Mouse (Mus musculus) liver, embryonic 16.5 days (tissue): ENCODE results near the gene Prmt9. TPM values are rescaled to one million over a fixed set of nuclear protein-coding genes. Genes with fewer than 3 reads are reported as not detected.
A peak's percentile ranks its signal among the peaks of the same experiment; 100 is the strongest.

ENCODE experiments used
- ATAC-seq: fragments of 200-750 bp; cut with Nextera tagmentation; 2 replicates; pipeline ENCODE4 v1.8.0; 2017; ENCODE audit warnings: low read depth, mild to moderate bottlenecking, moderate number of reproducible peaks, moderate library complexity
- H3K27ac ChIP-seq: fragments of 300-500 bp; sonication (generic); 2 replicates; pipeline ENCODE4 v1.5.1; 2014; ENCODE audit warnings: mild to moderate bottlenecking, low read length
- H3K27me3 ChIP-seq: fragments of 300-500 bp; sonication (generic); 2 replicates; pipeline ENCODE4 v1.6.1; 2014; ENCODE audit warnings: low read depth, low read length, mixed read lengths; ENCODE audit not compliant: control insufficient read depth, insufficient read depth
- H3K36me3 ChIP-seq: fragments of 300-500 bp; sonication (generic); 2 replicates; pipeline ENCODE4 v1.6.1; 2014; ENCODE audit warnings: mild to moderate bottlenecking; ENCODE audit not compliant: control insufficient read depth, insufficient read depth
- H3K4me1 ChIP-seq: fragments of 300-500 bp; sonication (generic); 2 replicates; pipeline ENCODE4 v1.6.1; 2014; ENCODE audit warnings: low read depth, low read length, mixed read lengths; ENCODE audit not compliant: control insufficient read depth
- H3K4me2 ChIP-seq: fragments of 300-500 bp; sonication (generic); 2 replicates; pipeline ENCODE4 v1.6.1; 2014; ENCODE audit warnings: low read depth, low read length, mixed read lengths
- H3K4me3 ChIP-seq: fragments of 300-500 bp; sonication (generic); 2 replicates; pipeline ENCODE4 v1.5.1; 2014; ENCODE audit warnings: low read depth, mild to moderate bottlenecking, low read length
- H3K9ac ChIP-seq: fragments of 300-500 bp; sonication (generic); 2 replicates; pipeline ENCODE4 v1.6.1; 2014; ENCODE audit warnings: low read depth, low read length
- H3K9me3 ChIP-seq: fragments of 300-500 bp; sonication (generic); replicated peaks from 2 replicates; pipeline ENCODE4 v1.6.1; 2016; ENCODE audit warnings: low read length; ENCODE audit not compliant: control insufficient read depth
- WGBS: fragments of 180-500 bp; shearing (Covaris S2); extraction: QIAGEN DNeasy Blood & Tissue Kit; methylation state at CpG from one replicate; pipeline ENCODE4 v1.1.7; 2014; ENCODE audit not compliant: insufficient replicate concordance; 5-methylcytosine and 5-hydroxymethylcytosine counted together
- polyA plus RNA-seq: library from polyadenylated mRNA; unstranded; fragments of >200 nt; fragmentation: Nextera tagmentation; extraction: Ambion mirVana; gene quantifications from 2 replicates; pipeline ENCODE4 v1.2.1, GENCODE M21; 2015

The Prmt9 gene
- polyA plus RNA-seq, 1 experiment from 2014 or later: 7.3 TPM

DNA sequence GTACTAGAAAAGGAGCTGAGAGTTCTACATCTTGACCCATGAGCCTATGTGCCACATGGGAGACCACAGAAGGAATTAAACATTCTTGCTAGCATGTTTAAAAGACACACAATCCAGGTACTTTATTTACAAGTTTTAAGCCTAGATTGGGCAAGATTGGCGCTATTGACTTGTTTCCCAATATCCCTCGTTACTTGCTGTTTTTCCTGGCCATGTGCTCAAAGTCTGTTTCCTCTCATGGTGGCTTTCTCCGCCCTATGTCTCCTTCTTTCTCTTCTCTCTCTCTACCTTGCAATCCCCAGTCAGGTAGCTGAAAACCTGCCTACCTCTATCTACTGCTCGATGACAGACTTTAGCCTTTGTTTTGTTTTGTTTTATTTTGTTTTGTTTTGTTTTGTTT is 3.6 kb upstream of the Prmt9 start:
- ATAC-seq: no peak
- Histone ChIP-seq H3K27me3 (no peaks in the 10 kb centered on the region), H3K4me2 (no peak overlapping the region), H3K4me3 (no peak overlapping the region), H3K36me3 (no peaks in the 10 kb centered on the region), H3K4me1 (peaks cover 4% of the 10 kb centered on the region), H3K9ac (no peak overlapping the region), H3K9me3 (no peaks in the 10 kb centered on the region), H3K27ac (no peak overlapping the region)
- 65% methylated on average over 4 of the region's 4 CpGs for WGBS

DNA sequence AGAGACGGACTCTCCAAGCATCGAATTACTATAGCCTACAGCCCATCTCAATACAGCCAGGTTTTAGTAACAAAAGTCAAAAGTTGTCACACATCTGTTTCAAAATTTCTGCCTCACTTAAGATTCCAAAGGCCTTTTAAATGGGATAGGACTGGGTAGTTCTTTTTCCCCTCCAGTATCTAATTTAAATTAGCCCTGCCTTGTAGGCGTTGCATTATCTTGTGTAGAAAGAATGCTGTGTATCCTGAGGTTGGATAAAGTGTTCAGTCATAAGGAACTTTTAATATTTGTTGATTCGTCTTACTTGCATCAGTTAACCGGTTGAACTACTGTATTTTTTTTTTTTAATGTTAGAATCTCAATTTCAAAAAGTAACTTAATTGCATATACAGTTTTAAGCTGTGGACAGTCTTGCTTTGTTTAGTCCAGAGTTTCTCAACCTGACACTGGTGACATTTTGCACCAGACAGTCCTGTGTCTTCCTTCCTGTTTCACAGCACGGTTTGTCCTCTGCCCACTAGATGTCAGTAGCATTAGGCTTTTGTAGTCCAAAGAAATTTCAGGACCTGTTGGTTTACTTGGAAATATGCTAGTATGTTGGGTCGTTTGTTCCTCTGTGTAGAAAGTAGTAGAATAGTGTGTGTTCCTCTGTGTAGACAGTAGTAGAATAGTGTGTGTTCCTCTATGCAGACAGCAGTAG is 834 bp downstream of the Prmt9 start:
- no peak for ATAC-seq
- Histone ChIP-seq H3K36me3 (peaks cover 12% of the 10 kb centered on the region), H3K4me1 (peaks cover 4% of the 10 kb centered on the region), H3K4me2 (peak overlapping the region; percentile 88), H3K4me3 (peak overlapping the region; percentile 93), H3K9ac (peak overlapping the region; percentile 93), H3K27ac (peak overlapping the region; percentile 86), H3K27me3 (no peaks in the 10 kb centered on the region), H3K9me3 (no peaks in the 10 kb centered on the region)
- WGBS: 10% methylated on average over 7 of the region's 7 CpGs

DNA sequence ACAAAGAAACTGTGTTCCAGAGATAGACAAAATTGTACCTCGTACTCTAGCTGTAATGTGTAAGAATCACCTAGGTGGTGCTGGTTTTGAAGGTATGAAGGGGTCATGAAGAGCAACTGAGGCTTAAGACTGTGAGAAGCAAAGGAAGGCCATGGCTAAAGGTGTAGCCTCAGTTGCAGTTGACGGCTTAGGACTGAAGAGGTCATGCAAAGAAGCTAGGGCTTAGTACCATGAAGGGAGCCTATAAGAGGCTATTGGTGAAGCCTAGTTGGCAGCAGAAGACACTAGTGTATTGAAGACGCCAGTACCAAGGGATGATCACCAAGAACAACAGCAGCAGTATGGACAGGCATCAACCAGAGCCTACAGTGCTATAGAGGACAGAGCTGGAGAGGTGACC is 3.3 kb downstream of the Prmt9 start:
- no peak overlapping the region for H3K27ac ChIP-seq
- H3K4me1 ChIP-seq: peaks cover 4% of the 10 kb centered on the region
- no peaks in the 10 kb centered on the region for H3K27me3 ChIP-seq
- 66% methylated on average over 3 of the region's 3 CpGs for WGBS
- H3K9ac ChIP-seq: no peak overlapping the region
- peaks cover 19% of the 10 kb centered on the region for H3K36me3 ChIP-seq
- H3K4me3 ChIP-seq: no peak overlapping the region
- no peak overlapping the region for H3K4me2 ChIP-seq
- ATAC-seq: no peak
- no peaks in the 10 kb centered on the region for H3K9me3 ChIP-seq

DNA sequence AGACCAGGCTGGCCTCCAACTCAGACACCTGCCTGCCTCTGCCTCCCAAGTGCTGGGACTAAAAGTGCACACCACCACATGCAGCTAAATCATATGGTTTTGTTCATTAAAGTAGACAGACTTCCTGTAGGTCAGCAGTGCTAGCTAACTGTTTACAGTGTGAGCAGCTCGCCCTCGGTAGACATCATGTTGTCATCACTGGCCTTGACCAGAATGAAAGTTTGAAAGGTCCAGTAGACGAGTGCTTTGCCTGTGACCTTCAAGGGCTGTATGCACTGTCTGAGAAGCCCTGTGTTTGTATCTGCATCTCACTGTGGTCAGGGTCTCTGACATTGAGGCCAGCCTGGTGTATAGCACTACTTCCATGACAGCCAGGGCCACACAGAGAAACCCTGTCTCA is 12.2 kb downstream of the Prmt9 start:
- no peaks in the 10 kb centered on the region for H3K4me1 ChIP-seq
- ATAC-seq: no peak
- H3K36me3 ChIP-seq: peaks cover 9% of the 10 kb centered on the region
- H3K27ac ChIP-seq: no peak overlapping the region
- H3K4me2 ChIP-seq: no peak overlapping the region
- no peaks in the 10 kb centered on the region for H3K27me3 ChIP-seq
- H3K9me3 ChIP-seq: no peaks in the 10 kb centered on the region
- 57% methylated on average over 3 of the region's 3 CpGs for WGBS
- H3K4me3 ChIP-seq: no peak overlapping the region
- no peak overlapping the region for H3K9ac ChIP-seq

DNA sequence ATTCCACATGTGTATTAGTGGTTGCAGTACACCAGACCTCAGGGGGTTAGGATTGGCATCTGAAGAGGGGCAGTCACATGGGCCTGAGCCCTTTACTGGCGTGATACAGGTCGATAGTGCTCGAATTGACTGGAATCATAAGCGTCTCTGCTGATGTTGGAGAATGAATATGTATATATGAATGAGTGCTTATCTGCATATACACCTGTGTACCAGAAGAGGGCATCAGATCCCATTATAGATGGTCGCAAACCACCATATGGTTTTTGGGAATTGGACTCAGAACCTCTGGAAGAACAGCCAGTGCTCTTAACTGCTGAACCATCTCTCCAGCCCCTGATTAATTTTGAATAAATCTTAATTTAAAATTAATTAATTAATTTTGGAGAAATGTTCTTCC is 25.0 kb downstream of the Prmt9 start:
- Histone ChIP-seq H3K4me1 (no peaks in the 10 kb centered on the region), H3K9me3 (no peaks in the 10 kb centered on the region), H3K9ac (no peak overlapping the region), H3K4me3 (no peak overlapping the region), H3K27ac (no peak overlapping the region), H3K27me3 (no peaks in the 10 kb centered on the region), H3K4me2 (no peak overlapping the region), H3K36me3 (peaks cover 2% of the 10 kb centered on the region; the same call in 1 of the 2 replicates)
- ATAC-seq: no peak
- WGBS: 73% methylated on average over 5 of the region's 5 CpGs

DNA sequence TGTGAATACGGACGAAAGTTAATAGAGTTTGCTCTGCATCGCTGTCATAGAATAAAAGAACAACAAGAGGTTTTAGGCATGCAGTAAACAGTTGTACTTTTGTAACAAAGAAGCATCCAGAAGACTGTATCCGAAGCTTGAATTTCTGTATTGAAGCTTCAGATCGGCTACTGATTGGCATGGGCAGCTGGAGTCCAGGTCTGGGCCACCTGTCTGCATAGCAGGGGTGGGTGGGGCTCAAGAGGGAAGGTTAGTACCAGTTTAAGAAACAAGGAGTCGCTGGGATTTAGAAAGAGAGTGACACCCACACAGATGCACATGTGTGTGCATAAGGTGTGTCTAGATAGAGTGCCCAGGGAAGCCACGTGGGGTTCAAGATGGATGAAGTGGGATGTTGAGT is 28.5 kb downstream of the Prmt9 start:
- no peak for ATAC-seq
- no peaks in the 10 kb centered on the region for H3K27me3 ChIP-seq
- H3K4me3 ChIP-seq: no peak overlapping the region
- peaks cover 5% of the 10 kb centered on the region; the same call in 1 of the 2 replicates for H3K36me3 ChIP-seq
- no peaks in the 10 kb centered on the region for H3K9me3 ChIP-seq
- no peak overlapping the region for H3K27ac ChIP-seq
- no peaks in the 10 kb centered on the region for H3K4me1 ChIP-seq
- H3K9ac ChIP-seq: no peak overlapping the region
- 78% methylated on average over 7 of the region's 7 CpGs for WGBS
- no peak overlapping the region for H3K4me2 ChIP-seq

DNA sequence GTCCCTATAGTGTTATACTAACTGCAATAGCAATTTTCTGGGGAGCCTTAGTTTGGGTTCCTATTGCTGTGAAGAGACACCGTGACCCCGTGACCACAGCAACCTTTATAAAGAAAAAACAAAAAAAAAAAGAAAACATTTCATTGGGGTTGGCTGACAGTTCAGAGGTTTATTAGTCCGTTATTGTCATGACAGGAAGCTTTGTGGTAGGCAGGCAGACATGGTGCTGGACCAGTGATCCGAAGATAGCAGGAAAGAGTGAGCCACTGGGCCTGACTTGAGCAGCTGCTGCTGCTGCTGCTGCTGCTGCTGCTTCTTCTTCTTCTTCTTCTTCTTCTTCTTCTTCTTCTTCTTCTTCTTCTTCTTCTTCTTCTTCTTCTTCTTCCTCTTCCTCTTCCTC is 35.0 kb downstream of the Prmt9 start:
- H3K27ac ChIP-seq: no peak overlapping the region
- no peak overlapping the region for H3K4me2 ChIP-seq
- H3K9ac ChIP-seq: no peak overlapping the region
- H3K27me3 ChIP-seq: no peaks in the 10 kb centered on the region
- no peaks in the 10 kb centered on the region for H3K9me3 ChIP-seq
- no peaks in the 10 kb centered on the region for H3K4me1 ChIP-seq
- 33% methylated on average over 4 of the region's 4 CpGs for WGBS
- H3K4me3 ChIP-seq: no peak overlapping the region
- ATAC-seq: no peak
- H3K36me3 ChIP-seq: peaks cover 5% of the 10 kb centered on the region; the same call in 1 of the 2 replicates

DNA sequence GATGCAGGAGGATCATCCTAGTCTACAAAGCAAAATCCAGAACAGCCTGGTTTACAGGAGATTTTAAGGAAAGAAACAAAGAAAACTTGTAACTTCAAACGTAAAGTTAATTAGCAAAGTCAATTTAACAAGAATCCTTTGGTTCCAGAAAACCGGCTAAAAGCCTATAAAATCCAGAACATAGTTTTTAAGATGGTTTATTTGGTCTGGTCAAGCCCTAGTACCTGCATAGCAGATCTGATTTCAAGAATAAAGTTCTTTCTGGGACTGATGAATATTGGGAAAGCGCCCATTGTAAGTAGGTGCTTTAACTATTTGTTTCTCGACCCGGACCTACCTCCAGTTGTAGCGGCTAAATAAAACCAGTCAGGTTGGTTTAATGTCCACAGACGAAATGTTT is 60.4 kb downstream of the Prmt9 start:
- 14% methylated on average over 7 of the region's 7 CpGs for WGBS
- no peak for ATAC-seq
- peaks cover 11% of the 10 kb centered on the region for H3K4me1 ChIP-seq

DNA sequence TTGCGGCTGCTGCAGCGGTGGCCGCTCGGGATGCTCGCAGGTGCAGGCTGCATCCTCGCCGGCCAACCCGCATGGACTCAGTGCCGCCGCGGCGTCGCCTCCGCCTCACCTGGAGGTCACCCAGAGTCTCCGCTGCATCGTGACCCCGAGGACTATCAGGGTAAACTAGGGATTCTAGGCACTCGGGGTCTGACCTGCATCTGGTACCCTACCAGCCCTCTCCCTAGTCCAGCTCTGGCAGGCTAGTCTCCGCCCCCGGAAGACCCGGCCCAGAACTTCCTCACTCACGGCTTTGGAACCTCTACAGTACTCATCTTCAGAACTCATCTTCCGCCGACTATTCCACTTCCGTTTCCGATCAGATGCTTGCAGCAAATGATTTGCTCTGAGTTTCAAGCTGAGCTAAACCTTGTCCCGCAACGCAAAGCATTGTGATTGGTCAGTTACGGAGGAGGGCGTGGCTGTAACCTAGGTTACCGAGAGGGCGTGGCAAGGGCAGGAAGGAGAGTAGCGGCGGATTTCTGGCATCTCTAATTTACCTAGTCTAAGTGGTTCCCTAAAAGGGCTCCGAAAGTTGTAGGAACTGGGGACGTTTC is 61.3 kb downstream of the Prmt9 start, which contains the start of gene Tmem184c:
Gene Tmem184c, minus strand, starts transcription at position 325 of the 596 bp plus-strand sequence.
- H3K4me2 ChIP-seq: peak within 1 kb of the TSS; percentile 88
- no peaks in the 10 kb centered on the region for H3K9me3 ChIP-seq
- H3K4me3 ChIP-seq: peak within 1 kb of the TSS; percentile 69
- peak; percentile 88 for ATAC-seq
- WGBS: under 1% methylated on average over 36 of the region's 36 CpGs
- H3K27ac ChIP-seq: no peak within 1 kb of the TSS
- peaks cover 11% of the 10 kb centered on the region for H3K4me1 ChIP-seq
- no peaks in the 10 kb centered on the region for H3K36me3 ChIP-seq
- peak within 1 kb of the TSS; percentile 52 for H3K9ac ChIP-seq
- peaks cover 3% of the 10 kb centered on the region; the same call in 1 of the 2 replicates for H3K27me3 ChIP-seq

More for the DNA sequence above, 60.4 kb downstream of the Prmt9 start:
- peak overlapping the region; percentile 88 for H3K4me2 ChIP-seq
- H3K4me3 ChIP-seq: peak overlapping the region; percentile 69
- no peaks in the 10 kb centered on the region for H3K9me3 ChIP-seq
- peaks cover 3% of the 10 kb centered on the region; the same call in 1 of the 2 replicates for H3K27me3 ChIP-seq
- no peak overlapping the region for H3K9ac ChIP-seq
- no peaks in the 10 kb centered on the region for H3K36me3 ChIP-seq
- no peak overlapping the region for H3K27ac ChIP-seq
